Mouse (Mus musculus) common myeloid progenitor, adult 5-6 weeks (primary cell): ENCODE measurements at regions not wholly inside any gene's neighbourhood (a gene's known extent, or its start where the extent isn't known, plus 50 kb on each side); places are given as distances from the start of the nearest gene placed in this dataset.

ENCODE experiments used
- ATAC-seq: replicated peaks from 2 replicates; pipeline ENCODE4 v1.8.0; 2016; ENCODE audit warnings: low read depth, mild to moderate bottlenecking, moderate TSS enrichment, inconsistent platforms; ENCODE audit not compliant: poor library complexity, severe bottlenecking

DNA sequence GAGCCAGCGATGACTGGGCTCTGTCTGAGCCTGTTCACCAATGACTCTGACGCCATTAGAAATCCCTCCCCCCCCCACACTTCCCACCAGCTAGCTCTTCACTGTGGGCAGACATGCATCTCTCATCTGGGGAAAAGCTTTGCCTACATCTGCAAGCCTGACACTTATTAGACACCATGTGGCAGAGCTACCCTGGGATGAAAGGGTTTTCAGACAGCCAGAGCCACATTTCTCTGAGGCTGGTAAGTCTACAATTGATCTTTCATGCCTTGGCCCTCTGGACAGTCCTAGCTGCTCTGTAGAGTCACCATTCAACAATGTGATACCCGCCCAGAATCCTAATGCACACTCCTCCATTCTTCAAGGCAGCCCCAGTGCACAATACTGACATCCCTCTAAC, 72.8 kb upstream of the Rgma start:
- no peak for ATAC-seq

DNA sequence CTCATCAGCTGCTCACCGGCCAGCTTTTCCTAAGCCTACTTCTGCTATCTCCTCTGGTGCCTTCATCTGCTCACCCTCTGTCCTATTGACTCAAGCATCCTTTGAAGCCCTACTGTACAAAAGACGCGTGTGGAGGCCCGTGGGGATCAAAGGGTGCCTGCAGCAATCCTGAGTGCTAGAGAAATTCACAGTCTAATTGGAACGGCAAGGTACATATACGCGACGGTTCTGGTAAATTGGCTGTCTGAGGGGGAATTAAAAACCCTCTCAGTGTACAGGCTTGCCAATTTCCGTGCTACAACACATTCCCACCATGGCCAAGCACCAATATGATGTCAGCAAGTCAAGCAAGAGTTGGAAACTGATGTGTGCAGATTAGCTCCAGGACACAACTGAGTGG, 71.5 kb upstream of the Rgma start:
- ATAC-seq: no peak

DNA sequence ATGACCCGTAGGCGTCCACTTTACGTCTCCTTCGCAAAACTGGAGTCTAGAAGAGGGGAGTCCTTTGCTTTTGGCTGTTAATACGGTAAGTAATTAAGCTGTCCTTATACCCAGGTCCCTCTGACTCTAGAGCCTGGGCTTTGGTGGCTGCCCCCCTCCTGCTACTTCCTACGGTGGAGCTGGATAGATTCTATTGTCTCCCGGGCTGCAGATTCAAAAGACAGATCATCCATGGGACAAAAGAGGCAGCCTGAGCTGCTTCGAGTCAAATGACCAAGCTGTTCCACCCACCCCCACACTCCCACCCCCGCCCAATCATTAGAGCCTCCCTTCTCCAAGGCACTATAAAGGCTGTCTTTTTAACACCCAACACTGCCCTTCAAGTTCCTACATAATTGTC, 70.5 kb upstream of the Rgma start:
- no peak for ATAC-seq

DNA sequence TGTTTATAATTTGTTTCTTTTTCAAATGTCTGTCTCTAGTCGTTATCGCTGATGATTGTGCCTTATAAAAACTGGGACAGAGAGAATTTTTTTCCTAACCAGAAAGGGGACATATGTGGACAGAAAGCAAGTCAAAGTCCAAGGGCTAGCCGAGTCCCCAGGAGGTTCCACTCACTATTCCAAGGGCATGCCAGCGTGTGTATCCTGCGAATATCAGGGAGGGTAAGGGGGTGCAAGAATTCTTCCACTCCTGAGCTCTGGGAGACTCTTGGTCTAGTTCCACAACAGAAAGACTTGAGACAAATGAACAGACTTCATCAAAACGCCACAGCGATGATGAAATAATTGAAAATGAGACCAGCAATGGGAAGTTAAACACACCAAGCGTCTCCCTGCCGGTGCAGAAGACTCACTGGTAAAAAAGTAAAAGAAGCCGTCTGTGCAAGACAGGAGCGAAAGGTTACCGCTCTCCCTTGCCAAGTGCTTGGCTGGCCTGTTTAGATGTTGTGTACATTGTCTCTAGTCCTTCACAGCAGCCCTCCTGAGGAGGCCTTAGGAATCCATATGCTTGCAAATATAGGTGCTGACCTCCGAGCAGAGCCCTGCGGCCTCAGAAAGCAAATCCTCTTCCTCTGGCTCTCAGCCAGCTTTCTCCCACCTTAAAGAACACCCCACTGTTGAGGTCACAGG, 69.9 kb upstream of the Rgma start:
- ATAC-seq: no peak

DNA sequence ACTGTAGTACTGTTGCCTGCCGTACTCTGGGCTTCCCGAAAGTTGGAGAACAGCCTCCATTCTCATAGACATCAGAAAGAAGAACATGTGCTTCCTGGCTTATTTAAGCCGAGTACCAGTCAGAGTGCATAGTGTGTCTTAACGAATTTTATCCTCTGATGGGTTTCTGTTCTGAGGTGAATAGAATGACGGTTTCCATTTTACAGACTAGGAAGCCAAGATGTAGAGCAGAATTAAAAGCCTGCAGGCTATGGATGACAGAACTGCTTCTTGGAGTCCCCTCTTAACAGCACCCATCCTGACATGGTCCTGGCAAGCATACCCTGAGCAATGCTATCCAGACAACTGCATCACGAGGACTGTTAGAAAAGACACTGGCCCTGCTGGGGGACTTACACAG, 69.0 kb upstream of the Rgma start:
- no peak for ATAC-seq

DNA sequence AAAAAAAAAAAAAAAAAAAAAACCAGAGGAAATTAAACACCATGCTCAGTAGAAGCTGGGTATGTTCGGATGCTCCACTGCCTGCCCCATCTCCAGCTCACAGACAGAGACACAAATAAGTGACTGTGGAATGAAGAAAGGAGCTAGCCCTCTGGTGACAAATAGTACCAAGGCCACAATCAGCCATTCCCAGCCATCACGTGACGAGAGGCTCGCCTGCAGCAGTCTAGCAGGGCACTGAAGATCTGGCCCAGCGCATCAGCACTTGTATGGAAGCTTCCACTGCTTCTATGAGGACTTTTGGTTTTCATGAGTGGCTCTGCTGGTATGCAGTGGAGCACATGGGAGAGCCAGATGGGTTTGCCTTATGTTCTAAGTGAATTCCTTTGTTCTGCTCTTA, 68.6 kb upstream of the Rgma start:
- no peak for ATAC-seq

DNA sequence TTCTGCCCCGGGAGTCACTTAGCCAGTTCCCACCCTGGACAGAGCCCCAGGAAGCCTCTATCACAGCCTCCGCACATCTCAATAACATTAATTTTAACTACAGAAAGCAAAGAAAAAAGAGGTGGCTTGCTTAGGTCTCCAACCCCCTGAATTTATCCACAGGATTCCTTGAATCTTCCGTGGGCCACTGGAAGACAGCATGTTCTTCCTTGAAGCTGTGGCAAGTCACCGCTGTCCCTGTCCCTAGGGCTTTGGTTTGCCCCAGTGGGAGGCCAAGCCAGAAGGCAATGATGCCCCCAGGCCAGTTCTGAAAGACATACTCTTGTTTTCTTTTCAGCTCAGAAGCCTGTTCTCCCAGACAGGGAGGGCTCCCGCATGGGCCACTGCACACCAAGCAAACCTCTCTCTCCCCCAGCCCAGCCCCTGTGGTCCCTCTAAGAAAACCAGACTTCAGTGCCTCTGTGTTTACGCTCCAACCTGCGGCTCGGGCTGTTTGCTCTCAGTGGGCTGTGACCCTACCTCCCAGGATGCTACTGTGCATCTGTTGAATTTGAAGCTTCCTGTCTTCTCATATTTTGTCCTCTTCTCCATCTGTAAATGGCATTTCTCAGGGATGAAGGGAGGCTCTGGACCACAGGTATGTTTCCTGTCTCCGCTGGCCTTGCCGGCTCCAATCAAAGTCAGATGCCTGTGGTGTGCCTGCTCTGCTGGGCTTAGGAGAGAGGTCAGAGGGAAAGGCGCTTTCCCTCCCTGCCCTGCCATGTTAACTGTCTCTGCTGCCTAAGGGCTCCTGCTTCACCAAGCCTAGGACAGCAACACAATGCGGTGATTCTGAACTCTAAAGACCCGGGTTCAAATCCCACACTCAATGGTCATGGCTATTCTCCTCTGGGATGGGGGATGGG, 67.5 kb upstream of the Rgma start:
- ATAC-seq: no peak

DNA sequence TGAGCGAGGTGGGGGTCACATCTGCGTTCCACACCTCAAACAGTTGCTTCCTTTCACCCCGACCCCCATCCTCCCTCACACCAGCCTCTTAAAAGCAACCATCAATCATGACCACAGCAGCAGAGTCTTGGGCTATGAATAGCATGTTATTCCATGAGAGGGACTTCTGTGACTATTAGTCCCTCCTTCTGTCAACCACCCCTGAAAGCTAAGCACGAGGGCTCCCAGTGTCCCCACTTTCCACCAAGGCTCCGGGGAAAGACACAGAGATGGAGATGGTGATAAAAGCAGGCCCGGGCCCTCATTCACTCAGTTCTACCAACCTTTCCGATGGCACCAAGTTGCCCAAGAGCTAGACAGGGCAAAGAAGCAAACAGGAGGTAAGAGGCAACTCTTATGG, 66.3 kb upstream of the Rgma start:
- no peak for ATAC-seq

DNA sequence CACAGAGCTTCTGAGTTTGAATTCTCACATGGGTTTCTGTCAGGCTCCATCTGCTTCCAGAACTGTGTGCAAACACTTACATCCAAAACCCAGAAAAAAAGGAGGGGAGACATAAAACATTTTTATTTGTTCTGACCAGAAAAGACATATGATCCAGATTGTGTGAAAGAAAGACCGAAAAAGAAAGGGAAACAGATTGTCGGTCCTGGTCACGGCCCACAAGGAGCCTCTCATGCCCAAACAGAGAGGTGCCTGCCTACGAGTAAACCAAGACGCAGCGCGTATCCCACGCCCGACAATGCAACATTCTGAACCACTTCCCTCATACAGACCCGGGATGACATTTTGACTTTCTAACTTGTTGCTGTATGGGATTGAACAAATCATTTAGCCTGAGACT, 65.3 kb upstream of the Rgma start:
- no peak for ATAC-seq

DNA sequence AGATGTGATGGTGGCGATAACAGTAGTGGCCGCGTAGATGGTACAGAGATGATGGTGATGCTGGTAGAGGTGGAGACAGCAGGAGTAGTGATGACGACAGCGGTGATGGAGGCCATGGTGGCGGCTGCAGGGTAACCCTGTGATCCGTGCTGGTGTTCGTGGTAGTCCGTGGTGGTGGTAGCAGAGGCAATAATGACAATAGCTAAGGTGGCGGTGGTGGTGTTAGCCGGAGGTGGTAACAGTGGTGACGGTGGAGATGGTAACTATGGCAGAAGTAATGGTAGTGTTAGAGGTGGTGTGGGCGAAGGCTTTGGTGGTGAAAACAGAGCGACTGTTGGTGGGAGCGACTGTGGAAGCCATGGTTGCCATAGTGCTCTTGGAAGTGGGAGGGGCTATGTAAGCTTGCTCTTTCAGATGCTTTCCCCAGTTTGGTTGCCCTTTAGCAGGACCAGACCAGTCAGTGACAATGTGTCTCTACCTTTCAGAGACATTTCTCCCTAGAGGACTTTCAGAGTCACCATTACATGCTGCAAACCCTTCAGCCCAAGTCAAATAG, 64.7 kb upstream of the Rgma start:
- ATAC-seq: no peak

DNA sequence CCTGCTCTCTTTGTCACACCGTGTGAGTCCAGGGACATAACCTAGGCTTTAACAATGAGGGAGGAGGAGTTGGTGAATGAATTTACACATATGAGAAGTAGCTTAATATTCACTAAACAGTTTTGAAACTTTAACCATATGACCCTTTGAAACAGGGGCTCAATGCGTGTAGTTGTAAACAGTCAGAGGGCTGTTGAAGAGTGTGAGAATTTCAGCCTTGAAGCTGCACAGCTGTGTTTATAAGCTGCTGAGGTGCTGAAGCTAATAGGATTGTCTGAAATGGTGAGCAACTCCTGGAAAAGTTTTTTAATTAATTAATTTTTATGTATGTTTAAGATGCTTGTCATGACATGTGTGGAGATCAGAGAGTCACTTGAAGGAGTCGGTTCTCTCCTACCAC, 59.8 kb upstream of the Rgma start:
- no peak for ATAC-seq

DNA sequence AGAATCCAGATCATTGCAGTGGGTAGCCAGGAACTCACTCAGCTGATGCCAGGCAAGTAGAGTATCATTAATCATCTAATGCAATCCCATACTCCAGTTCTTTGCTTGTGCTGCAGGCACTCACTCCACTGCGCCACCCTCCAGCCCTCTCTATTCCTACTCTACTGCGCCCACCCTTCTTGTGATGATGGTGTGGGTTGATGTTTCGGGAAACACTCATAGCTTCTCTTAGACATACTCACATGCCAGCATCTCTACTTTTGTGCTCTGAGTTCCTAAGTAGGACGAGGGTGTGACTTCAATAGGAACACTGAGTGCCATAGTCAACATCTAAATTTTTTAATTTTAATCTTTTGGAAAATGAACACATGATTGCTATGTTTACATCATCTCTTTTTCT, 57.7 kb upstream of the Rgma start:
- no peak for ATAC-seq

DNA sequence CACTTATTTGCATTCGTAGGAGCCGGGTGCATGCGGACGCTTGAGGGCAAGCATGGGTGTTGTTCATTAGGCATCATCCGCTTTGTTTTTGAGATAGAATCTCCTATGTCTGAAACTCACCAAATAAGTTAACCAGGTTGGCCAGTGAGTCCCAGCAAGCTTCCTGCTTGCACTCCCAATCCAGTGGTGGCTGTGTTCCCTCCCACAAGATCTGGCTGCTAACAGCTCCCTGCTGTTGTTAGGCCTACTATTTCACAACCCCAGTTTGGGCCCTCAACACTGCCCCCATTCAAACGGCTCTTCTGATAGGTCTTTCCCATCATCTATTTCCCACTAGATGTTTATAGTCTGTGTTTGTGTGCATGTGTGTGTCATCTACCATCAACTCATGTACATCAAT, 56.3 kb upstream of the Rgma start:
- ATAC-seq: no peak

DNA sequence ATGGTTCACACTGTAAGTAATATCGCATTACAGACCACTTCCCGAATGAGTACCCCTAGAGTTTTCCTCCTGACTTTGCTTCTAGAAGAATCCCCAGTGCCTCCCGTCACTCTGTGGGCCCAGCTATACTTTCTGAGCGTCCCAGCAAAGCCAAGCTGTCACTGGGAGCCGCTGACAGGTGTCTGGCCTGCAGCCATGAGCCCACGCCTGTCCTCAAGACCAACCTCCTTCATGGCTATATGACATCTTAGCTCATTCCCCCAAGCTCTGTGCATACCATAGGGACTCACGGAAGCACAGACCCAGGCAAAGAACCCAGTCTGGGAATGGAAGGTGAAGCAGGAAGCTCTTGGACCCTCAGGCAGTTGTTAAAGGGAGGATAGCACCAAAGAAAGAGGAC, 55.3 kb upstream of the Rgma start:
- no peak for ATAC-seq

DNA sequence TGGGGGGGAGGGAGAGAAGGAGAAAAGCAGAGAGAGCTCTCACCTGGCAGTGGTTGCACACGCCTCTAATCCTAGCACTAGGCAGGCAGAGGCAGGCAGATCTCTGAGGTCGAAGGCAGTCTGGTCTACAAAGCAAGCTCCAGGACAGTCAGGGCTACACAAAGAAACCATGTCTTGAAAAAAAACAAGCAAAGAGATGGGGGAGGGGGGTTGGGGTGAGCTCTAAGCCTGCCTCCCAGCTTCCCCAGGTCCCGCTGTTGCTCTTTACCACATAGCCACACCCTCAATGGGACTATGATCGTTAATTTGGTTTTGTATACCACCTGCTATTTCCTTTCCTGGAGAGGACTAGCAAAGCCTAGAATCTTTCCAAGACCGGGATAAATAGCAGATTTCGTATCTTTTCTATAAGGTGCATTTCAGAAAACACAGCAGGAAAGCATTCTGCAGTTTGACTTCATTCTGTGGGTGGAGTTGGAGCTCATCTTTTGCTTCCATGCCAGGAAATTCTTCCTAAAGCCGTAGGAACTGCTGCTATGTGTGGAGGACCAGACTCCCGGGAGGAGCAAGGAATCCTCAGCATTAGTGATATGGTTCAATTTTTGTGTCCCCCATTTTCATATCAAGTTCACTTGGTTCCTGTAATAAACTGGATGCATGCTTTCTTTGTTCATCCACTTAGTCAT, 52.7 kb upstream of the Rgma start:
- ATAC-seq: no peak

DNA sequence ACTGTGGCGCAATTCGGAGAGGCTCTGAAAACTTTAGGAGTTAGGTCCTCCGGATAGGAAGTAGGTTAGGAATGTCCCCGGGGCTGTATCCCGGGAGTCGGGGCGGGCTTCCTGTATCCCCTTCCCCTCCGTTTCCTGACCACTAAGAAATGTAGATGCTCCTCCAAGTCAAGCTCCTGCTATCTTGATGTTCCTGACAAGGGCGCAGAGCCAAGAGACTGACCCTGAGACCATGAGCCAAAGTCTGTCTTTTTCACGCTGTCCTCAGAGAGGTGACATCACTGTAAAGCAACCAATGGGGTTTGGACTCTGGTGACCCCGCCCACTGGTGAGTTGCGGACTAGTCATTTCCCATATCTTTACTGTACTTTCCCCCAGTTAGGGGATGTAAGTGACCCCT, 51.8 kb upstream of the Rgma start:
- no peak for ATAC-seq

DNA sequence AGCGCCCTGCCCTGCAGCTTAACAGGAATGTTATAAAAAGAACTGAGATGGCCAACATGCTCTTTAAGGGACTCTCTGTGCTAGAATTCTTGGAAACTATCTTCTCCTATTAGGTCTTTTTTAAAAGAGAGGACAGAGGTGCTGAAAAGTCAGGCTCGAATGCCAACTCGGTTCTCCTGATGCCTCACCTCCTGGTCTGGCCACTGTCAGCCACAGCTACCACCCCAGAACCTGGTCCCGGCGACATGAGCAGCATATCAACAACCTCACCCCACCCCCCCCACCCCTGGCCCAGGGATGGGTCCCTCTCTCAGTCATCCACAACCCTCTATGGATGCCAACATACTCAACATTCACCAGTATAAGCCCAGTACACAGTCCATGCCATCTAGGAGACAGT, 49.8 kb upstream of the Rgma start:
- ATAC-seq: no peak
